Mouse (Mus musculus) megakaryocyte, embryonic 14.5 days (primary cell): Measurements from ENCODE around the gene Synj2.

Source experiments
- FLI1 ChIP-seq: IDR thresholded peaks from 2 replicates; pipeline ENCODE4 v1.6.1; 2012; ENCODE audit warnings: low read length, inconsistent platforms, mixed read lengths
- GATA1 ChIP-seq: IDR thresholded peaks from 3 replicates; pipeline ENCODE4 v1.6.1; 2012; ENCODE audit warnings: mixed read lengths, low read length, inconsistent platforms, borderline replicate concordance

DNA sequence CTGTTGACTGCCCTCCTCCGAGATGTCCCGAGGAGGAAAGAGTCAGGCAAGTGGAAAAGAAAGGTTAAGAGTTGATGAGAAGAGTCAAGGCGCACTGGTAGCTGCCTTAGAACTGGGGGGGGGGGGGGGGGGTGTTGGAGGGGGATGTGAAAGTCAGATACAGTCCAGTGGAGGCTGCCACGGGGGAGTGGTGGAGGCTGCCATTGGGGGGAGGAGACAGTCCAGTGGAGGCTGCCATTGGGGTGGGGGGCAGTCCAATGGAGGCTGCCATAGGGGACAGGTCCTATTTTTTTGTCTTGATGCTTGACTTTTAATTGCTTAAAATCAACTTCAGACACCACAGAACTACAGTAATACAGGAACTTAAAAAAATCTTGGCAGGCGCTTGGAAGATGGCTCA lies 8.9 kb upstream of the Synj2 start:
- TF ChIP-seq GATA1 = no peak
- no peak for TF ChIP-seq FLI1
